Mouse (Mus musculus) gastrocnemius, adult 18-20 months (tissue): ENCODE data around the gene Klb. TPM values are rescaled to one million over a fixed set of nuclear protein-coding genes. Genes with fewer than 3 reads are reported as not detected.
A peak's percentile ranks its signal among the peaks of the same experiment; 100 is the strongest.
"Not testable (repeated sequence)": the region's sequence is repeated elsewhere in the genome, so short reads cannot be mapped to it uniquely, and the experiment has no call there.

Experiments
- DNase-seq: peaks from one replicate; pipeline ENCODE4 v3.0.0; 2021; ENCODE audit warnings: low spot score
- long read RNA-seq, 2 experiments: library from polyadenylated mRNA; stranded (forward); transcript quantifications; one replicate each; pipeline ENCODE4 v2.0.0; 2021
- total RNA-seq, 2 experiments: library from RNA; stranded (reverse); gene quantifications; 2 replicates each; pipeline ENCODE4 v1.2.3; 2021

Gene Klb
- total RNA-seq, result under 1 TPM; 0.18 to 0.26 TPM
- long read RNA-seq, experiment 1, result 0 reads
- long read RNA-seq, experiment 2, result 0 reads

GRCm38 (mm10) chr5:65348168-65348567 lies at the start of gene Klb:
Gene Klb, plus strand, starts transcription at chr5:65348314.
- no peak for DNase-seq

- DNase-seq, result not testable (repeated sequence)
Observed at GRCm38 (mm10) chr5:65299623-65300022, 48.5 kb upstream of the Klb start.

GRCm38 (mm10) chr5:65300121-65300520 lies 48.0 kb upstream of the Klb start:
- DNase-seq, result no peak

- no peak for DNase-seq
Observed at GRCm38 (mm10) chr5:65305516-65305915, 42.6 kb upstream of the Klb start.

GRCm38 (mm10) chr5:65308208-65308607 lies 39.9 kb upstream of the Klb start:
- no peak for DNase-seq

- DNase-seq, result no peak
Observed at GRCm38 (mm10) chr5:65308866-65309265, 39.2 kb upstream of the Klb start.

- DNase-seq, result no peak
Observed at GRCm38 (mm10) chr5:65319176-65319575, 28.9 kb upstream of the Klb start.

GRCm38 (mm10) chr5:65322165-65322564 lies 25.9 kb upstream of the Klb start:
- peak; percentile 9 for DNase-seq

GRCm38 (mm10) chr5:65324271-65324670 lies 23.8 kb upstream of the Klb start:
- no peak for DNase-seq

GRCm38 (mm10) chr5:65324758-65325355 lies 23.3 kb upstream of the Klb start:
- DNase-seq, result no peak

GRCm38 (mm10) chr5:65326212-65326611 lies 21.9 kb upstream of the Klb start:
- peak; percentile 7 for DNase-seq

- no peak for DNase-seq
Observed at GRCm38 (mm10) chr5:65329971-65330370, 18.1 kb upstream of the Klb start.

GRCm38 (mm10) chr5:65334788-65335187 lies 13.3 kb upstream of the Klb start:
- DNase-seq, result no peak

- DNase-seq, result peak; percentile 75
Observed at GRCm38 (mm10) chr5:65335298-65336074, 12.6 kb upstream of the Klb start, which contains the start of gene Rfc1. Gene Rfc1, minus strand, starts transcription at chr5:65335670.

GRCm38 (mm10) chr5:65336075-65336355 lies 12.1 kb upstream of the Klb start:
- DNase-seq, result no peak

GRCm38 (mm10) chr5:65338394-65338793 lies 9.7 kb upstream of the Klb start:
- DNase-seq, result no peak

GRCm38 (mm10) chr5:65340167-65340566 lies 7.9 kb upstream of the Klb start:
- DNase-seq, result no peak

- DNase-seq, result no peak
Observed at GRCm38 (mm10) chr5:65350508-65350907, 2.4 kb downstream of the Klb start.

GRCm38 (mm10) chr5:65354097-65354496 lies 6.0 kb downstream of the Klb start:
- no peak for DNase-seq

- no peak for DNase-seq
Observed at GRCm38 (mm10) chr5:65354985-65355384, 6.9 kb downstream of the Klb start.

GRCm38 (mm10) chr5:65356851-65357250 lies 8.7 kb downstream of the Klb start:
- DNase-seq, result no peak

- no peak for DNase-seq
Observed at GRCm38 (mm10) chr5:65357771-65358170, 9.7 kb downstream of the Klb start.

GRCm38 (mm10) chr5:65367837-65368236 lies 19.7 kb downstream of the Klb start:
- DNase-seq, result no peak
